Mouse (Mus musculus) splenic B cell, adult 2 months (primary cell): Measurements from ENCODE around the gene Fkrp.

ENCODE experiments used
- DNase-seq: peaks from one replicate; pipeline ENCODE4 v3.0.0-alpha.2; 2011; ENCODE audit warnings: low read depth, low spot score
- H3K27me3 ChIP-seq: 2 replicates; pipeline ENCODE4 v1.6.1; 2012; ENCODE audit warnings: mild to moderate bottlenecking, low read length, moderate library complexity, mixed read lengths; ENCODE audit not compliant: control insufficient read depth, poor library complexity, insufficient read depth, severe bottlenecking
- H3K36me3 ChIP-seq: 2 replicates; pipeline ENCODE4 v1.6.1; 2012; ENCODE audit warnings: mild to moderate bottlenecking, low read length, moderate library complexity, mixed read lengths; ENCODE audit not compliant: control insufficient read depth, poor library complexity, insufficient read depth, severe bottlenecking

Fkrp gene

DNA sequence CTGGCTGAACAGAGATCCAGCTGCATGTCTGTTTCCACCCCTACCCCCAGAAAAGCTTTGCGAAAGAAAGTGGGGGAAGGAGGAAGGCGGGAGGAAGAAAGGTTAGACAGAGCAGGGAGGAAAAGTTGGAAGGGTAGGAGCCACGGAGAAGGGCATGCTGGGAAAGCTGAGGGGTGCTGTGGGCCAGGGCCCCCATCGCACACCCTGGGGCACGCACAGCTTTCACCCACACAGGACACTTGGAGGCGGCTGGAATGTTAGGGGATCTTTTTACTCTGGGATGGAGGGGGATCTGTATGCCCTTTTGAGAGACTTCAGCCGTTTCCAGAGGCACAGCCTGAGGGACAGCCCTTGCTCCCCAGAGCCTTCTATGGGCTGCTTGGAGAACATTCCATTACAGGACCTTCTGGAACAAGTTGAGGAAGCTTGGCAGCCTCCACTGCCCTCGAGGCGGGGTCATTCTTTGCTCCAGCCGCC is 55.5 kb downstream of the Fkrp start:
- DNase-seq: no peak
- H3K27me3 ChIP-seq: no peaks in the 10 kb centered on the region
- H3K36me3 ChIP-seq: no peaks in the 10 kb centered on the region

DNA sequence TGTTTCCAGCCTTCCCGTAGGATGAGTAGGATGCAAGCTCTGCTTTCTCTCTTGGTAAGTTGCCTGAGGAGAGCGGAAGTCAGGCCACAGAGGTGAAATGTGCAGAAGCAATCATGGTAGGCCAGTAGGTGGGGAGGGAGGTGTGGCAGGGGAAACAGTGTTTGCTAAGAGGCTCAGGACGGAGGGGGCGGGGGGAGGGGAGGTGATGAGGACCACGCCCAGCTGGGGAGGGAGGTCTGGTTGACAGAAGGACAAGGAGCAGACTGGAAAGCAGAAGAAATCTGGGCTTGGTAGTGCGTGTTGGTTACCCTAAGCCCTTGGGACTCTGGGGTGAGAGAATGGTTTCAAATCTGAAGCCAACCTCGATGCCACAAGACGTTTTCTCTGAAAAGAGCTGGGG is 56.2 kb downstream of the Fkrp start:
- peak; percentile 72 for DNase-seq
- H3K27me3 ChIP-seq: no peaks in the 10 kb centered on the region
- no peaks in the 10 kb centered on the region for H3K36me3 ChIP-seq
